Mouse (Mus musculus): ENCODE data around the gene Prpmp5.
"Not testable (repeated sequence)": the region's sequence is repeated elsewhere in the genome, so short reads cannot be mapped to it uniquely, and the experiment has no call there.

The Prpmp5 gene

DNA sequence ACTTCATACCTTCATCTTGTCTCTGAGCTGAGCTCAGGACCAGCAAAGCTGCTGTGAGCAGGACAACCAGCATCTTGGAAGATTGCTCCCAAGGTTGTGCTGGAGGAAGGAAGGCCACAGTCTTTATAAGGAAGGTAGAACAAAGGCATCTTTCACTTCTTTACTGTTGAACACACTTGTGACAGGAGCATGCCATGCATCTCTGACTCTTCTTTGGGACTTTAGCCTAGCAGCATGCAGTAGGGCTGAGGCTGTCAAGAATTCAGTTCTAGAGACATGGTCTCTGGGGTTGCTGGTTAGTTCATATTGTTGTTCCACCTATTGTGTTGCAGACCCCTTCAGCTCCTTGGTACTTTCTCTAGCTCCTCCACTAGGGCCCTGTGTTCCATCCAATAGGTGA is at the start of gene Prpmp5:
TSS of gene Prpmp5 (minus strand) at position 101 of the 400 bp plus-strand sequence.
- in situ Hi-C loops (cut with MboI, MseI), result not testable (repeated sequence)

DNA sequence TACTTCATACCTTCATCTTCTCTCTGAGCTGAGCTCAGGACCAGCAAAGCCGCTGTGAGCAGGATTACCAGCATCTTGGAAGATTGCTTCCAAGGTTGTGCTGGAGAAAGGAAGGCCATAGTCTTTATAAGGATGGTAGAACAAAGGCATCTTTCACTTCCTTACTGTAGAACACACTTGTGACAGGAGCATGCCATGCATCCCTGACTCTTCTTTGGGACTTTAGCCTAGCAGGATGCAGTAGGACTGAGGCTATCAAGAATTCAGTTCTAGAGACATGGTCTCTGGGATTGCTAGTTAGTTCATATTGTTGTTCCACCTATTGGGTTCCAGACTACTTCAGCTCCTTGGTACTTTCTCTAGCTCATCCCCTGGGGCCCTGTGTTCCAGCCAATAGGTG is 49.5 kb upstream of the Prpmp5 start, which contains the start of gene Gm8882:
TSS of gene Gm8882 (minus strand) at position 101 of the 400 bp plus-strand sequence.
- in situ Hi-C loops (cut with MboI, MseI), result not testable (repeated sequence)

Measured in T-helper 17 cell (primary cell).